Mouse (Mus musculus) MEL (cell line): Measurements from ENCODE around the gene Cntn5. TPM values are rescaled to one million over a fixed set of nuclear protein-coding genes. Genes with fewer than 3 reads are reported as not detected.

Experiments
- DNase-seq: peaks from one replicate; pipeline ENCODE4 v3.0.0; 2011; ENCODE audit warnings: low read depth, low spot score
- H3K27ac ChIP-seq: 2 replicates; pipeline ENCODE4 v1.5.1; 2012; ENCODE audit warnings: low read depth, mild to moderate bottlenecking, control low read depth, low read length, moderate library complexity; ENCODE audit not compliant: control insufficient read depth
- H3K27me3 ChIP-seq, 2 experiments: fragments of 150-350 bp in 1 of 2; sonication (generic) in 1 of 2; 2 replicates each; pipeline ENCODE4 v1.6.1; 2012; ENCODE audit warnings: low read length in 2 of 2, mild to moderate bottlenecking in 2 of 2, improper control_type of control experiment in 1 of 2, moderate library complexity in 1 of 2; ENCODE audit not compliant: insufficient read depth in 2 of 2, control insufficient read depth in 1 of 2
- H3K36me3 ChIP-seq, 2 experiments: 2 replicates each; pipeline ENCODE4 v1.6.1; 2012 to 2014; ENCODE audit warnings: low read length in 2 of 2, improper control_type of control experiment in 1 of 2, inconsistent platforms in 1 of 2, mild to moderate bottlenecking in 1 of 2; ENCODE audit not compliant: insufficient read depth in 2 of 2, control insufficient read depth in 1 of 2
- H3K4me1 ChIP-seq, 2 experiments: fragments of 150-350 bp in 1 of 2; sonication (generic) in 1 of 2; 2 replicates each; pipeline ENCODE4 v1.6.1; 2012; ENCODE audit warnings: low read length in 2 of 2, improper control_type of control experiment in 1 of 2, mild to moderate bottlenecking in 1 of 2; ENCODE audit not compliant: insufficient read depth in 2 of 2, control insufficient read depth in 1 of 2
- H3K4me3 ChIP-seq, 2 experiments: fragments of 150-350 bp in 1 of 2; sonication (generic) in 1 of 2; 2 replicates each; pipeline ENCODE4 v1.5.1; 2012; ENCODE audit warnings: low read depth in 2 of 2, low read length in 2 of 2, mild to moderate bottlenecking in 2 of 2, moderate library complexity in 2 of 2, control low read depth in 1 of 2, improper control_type of control experiment in 1 of 2; ENCODE audit not compliant: control insufficient read depth in 1 of 2, insufficient read depth in 1 of 2
- H3K79me2 ChIP-seq: 2 replicates; pipeline ENCODE4 v1.6.1; 2012; ENCODE audit warnings: mild to moderate bottlenecking, low read length, moderate library complexity; ENCODE audit not compliant: control insufficient read depth, poor library complexity, insufficient read depth
- H3K9ac ChIP-seq: 2 replicates; pipeline ENCODE4 v1.6.1; 2012; ENCODE audit warnings: low read depth, mild to moderate bottlenecking, control low read depth, low read length, moderate library complexity; ENCODE audit not compliant: control insufficient read depth, poor library complexity, severe bottlenecking
- H3K9me3 ChIP-seq: fragments of 150-350 bp; sonication (generic); replicated peaks from 2 replicates; pipeline ENCODE4 v1.6.1; 2012; ENCODE audit warnings: mild to moderate bottlenecking, low read length, improper control_type of control experiment, moderate library complexity; ENCODE audit not compliant: insufficient read depth
- CHD1 ChIP-seq: IDR thresholded peaks from 2 replicates; pipeline ENCODE4 v1.6.1; 2012; ENCODE audit warnings: low read depth, mild to moderate bottlenecking, inconsistent platforms, low read length, improper control_type of control experiment
- CHD2 ChIP-seq: IDR thresholded peaks from 2 replicates; pipeline ENCODE4 v1.6.1; 2011; ENCODE audit warnings: low read length, improper control_type of control experiment
- E2F4 ChIP-seq: IDR thresholded peaks from 2 replicates; pipeline ENCODE4 v1.6.1; 2011; ENCODE audit warnings: low read depth, low read length, improper control_type of control experiment, borderline replicate concordance
- GABPA ChIP-seq: IDR thresholded peaks from 2 replicates; pipeline ENCODE4 v1.6.1; 2012; ENCODE audit warnings: low read depth, mild to moderate bottlenecking, inconsistent platforms, low read length, improper control_type of control experiment, moderate library complexity
- MAFK ChIP-seq: IDR thresholded peaks from 2 replicates; pipeline ENCODE4 v1.6.1; 2011; ENCODE audit warnings: low read depth, mild to moderate bottlenecking, low read length, improper control_type of control experiment, borderline replicate concordance
- MEF2A ChIP-seq: IDR thresholded peaks from 2 replicates; pipeline ENCODE4 v1.6.1; 2014; ENCODE audit warnings: low read depth, mild to moderate bottlenecking, inconsistent platforms, low read length, improper control_type of control experiment; ENCODE audit not compliant: poor library complexity, insufficient replicate concordance, severe bottlenecking; ENCODE audit errors: extremely low read depth
- MXI1 ChIP-seq: IDR thresholded peaks from 2 replicates; pipeline ENCODE4 v1.6.1; 2011; ENCODE audit warnings: mild to moderate bottlenecking, low read depth, low read length, improper control_type of control experiment
- MYB ChIP-seq: IDR thresholded peaks from 2 replicates; pipeline ENCODE4 v1.6.1; 2011; ENCODE audit warnings: mild to moderate bottlenecking, low read depth, low read length, improper control_type of control experiment
- MYC ChIP-seq: IDR thresholded peaks from 2 replicates; pipeline ENCODE4 v1.6.1; 2011; ENCODE audit warnings: low read depth, mild to moderate bottlenecking, low read length, improper control_type of control experiment, moderate library complexity
- NRF1 ChIP-seq: IDR thresholded peaks from 2 replicates; pipeline ENCODE4 v1.6.1; 2014; ENCODE audit warnings: low read depth, mild to moderate bottlenecking, inconsistent platforms, low read length, improper control_type of control experiment, moderate library complexity; ENCODE audit not compliant: poor library complexity, insufficient read depth, severe bottlenecking
- POLR2A ChIP-seq, 2 experiments: IDR thresholded peaks; 2 replicates each; pipeline ENCODE4 v1.6.1; 2011 to 2012; ENCODE audit warnings: low read length in 2 of 2, mild to moderate bottlenecking in 2 of 2, control low read depth in 1 of 2, improper control_type of control experiment in 1 of 2, low read depth in 1 of 2, moderate library complexity in 1 of 2; ENCODE audit not compliant: control insufficient read depth in 1 of 2, insufficient read depth in 1 of 2, poor library complexity in 1 of 2
- POLR2AphosphoS2 ChIP-seq: IDR thresholded peaks from 2 replicates; pipeline ENCODE4 v1.6.1; 2011; ENCODE audit warnings: low read length, improper control_type of control experiment
- SMC3 ChIP-seq: IDR thresholded peaks from 2 replicates; pipeline ENCODE4 v1.6.1; 2011; ENCODE audit warnings: low read depth, low read length, improper control_type of control experiment
- TCF12 ChIP-seq: IDR thresholded peaks from 2 replicates; pipeline ENCODE4 v1.6.1; 2014; ENCODE audit warnings: low read depth, mild to moderate bottlenecking, inconsistent platforms, low read length, improper control_type of control experiment, moderate library complexity
- UBTF ChIP-seq: IDR thresholded peaks from 2 replicates; pipeline ENCODE4 v1.6.1; 2012; ENCODE audit warnings: low read depth, mild to moderate bottlenecking, inconsistent platforms, low read length, improper control_type of control experiment, moderate library complexity, borderline replicate concordance; ENCODE audit not compliant: insufficient read depth
- USF1 ChIP-seq: IDR thresholded peaks from 2 replicates; pipeline ENCODE4 v1.6.1; 2014; ENCODE audit warnings: low read depth, mild to moderate bottlenecking, inconsistent platforms, low read length, improper control_type of control experiment, moderate library complexity
- ZC3H11A ChIP-seq: IDR thresholded peaks from 2 replicates; pipeline ENCODE4 v1.6.1; 2012; ENCODE audit warnings: low read depth, mild to moderate bottlenecking, inconsistent platforms, low read length, improper control_type of control experiment
- ZKSCAN1 ChIP-seq: IDR thresholded peaks from 2 replicates; pipeline ENCODE4 v1.6.1; 2012; ENCODE audit warnings: low read depth, mild to moderate bottlenecking, inconsistent platforms, low read length, improper control_type of control experiment, moderate library complexity
- ZMIZ1 ChIP-seq: IDR thresholded peaks from 2 replicates; pipeline ENCODE4 v1.6.1; 2012; ENCODE audit warnings: low read depth, mild to moderate bottlenecking, inconsistent platforms, low read length, improper control_type of control experiment, moderate library complexity
- polyA plus RNA-seq, 2 experiments: library from polyadenylated mRNA; stranded (reverse) in 1 of 2; unstranded in 1 of 2; fragments of >175 nt in 1 of 2; fragments of >200 nt in 1 of 2; gene quantifications; 2 replicates each; pipeline versions ENCODE4 v1.2.1 to v1.2.4; 2012; ENCODE audit warnings: low replicate concordance in 2 of 2, low read depth in 1 of 2; ENCODE audit not compliant: insufficient read length in 2 of 2, insufficient read depth in 1 of 2, missing spikeins in 1 of 2
- total RNA-seq: library from RNA; depleted of rRNA; stranded (reverse); fragments of 300-350 nt; gene quantifications from 2 replicates; pipeline ENCODE4 v1.2.3, GENCODE M21; 2012

Gene Cntn5
- total and polyA plus RNA-seq, 3 experiments = not detected

DNA sequence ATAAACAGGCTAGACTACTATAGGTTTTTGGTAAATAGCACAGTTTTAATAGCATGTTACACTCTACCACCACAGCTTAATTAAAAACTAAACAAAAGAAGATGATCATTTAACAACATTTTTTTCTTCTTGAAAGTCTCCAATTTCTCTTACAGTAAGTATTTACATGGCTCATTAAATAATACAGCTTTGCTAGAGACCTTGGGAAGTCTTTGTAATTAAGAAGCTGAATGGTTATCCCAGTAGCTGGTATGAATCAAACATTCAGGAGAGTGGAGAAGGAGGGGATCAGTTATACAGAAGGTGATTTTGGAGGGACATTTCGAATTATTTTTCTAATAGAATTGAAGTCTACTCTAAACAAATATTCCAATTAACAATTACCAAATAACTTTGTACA lies 1186.4 kb downstream of the Cntn5 start:
- no peak for DNase-seq

DNA sequence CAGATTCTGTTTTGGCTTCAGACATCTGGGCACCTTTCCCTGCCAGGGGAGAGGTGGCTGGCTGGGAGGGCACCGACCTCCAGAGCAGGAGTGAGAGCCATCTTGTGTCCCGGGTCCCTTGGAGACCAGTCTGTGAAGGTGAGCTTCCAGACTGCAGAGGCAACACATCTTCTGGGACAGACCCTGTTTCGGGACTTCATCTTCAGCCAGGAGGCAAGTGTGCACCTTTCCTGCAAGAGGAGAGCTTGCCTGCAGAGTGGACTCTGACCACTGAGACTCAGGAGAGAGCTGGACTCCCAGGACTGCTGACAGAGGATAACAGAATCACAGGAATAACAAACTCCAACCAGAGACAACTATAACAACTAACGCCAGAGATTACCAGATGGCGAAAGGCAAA lies 1195.9 kb downstream of the Cntn5 start:
- Histone ChIP-seq H3K4me1 (no peaks in the 10 kb centered on the region), H3K27ac (no peak overlapping the region), H3K36me3 (no peaks in the 10 kb centered on the region), H3K79me2 (no peaks in the 10 kb centered on the region), H3K4me3 (no peak overlapping the region), H3K9me3 (no peaks in the 10 kb centered on the region), H3K27me3 (no peaks in the 10 kb centered on the region), H3K9ac (no peak overlapping the region)
- no peak for DNase-seq
- TF ChIP-seq GABPA (no peak), SMC3 (no peak), POLR2A (IDR thresholded peaks at IDR 0.05; ENCODE audit: control insufficient read depth in 1 of 2, insufficient read depth in 1 of 2, low read depth in 1 of 2, low read length in 2 of 2, poor library complexity in 1 of 2) (no peak), MYC (no peak)

More for the DNA sequence above, 1186.4 kb downstream of the Cntn5 start:
- Histone ChIP-seq H3K9ac (no peak overlapping the region), H3K9me3 (no peaks in the 10 kb centered on the region), H3K4me3 (no peak overlapping the region), H3K27me3 (no peaks in the 10 kb centered on the region; a peak in 1 of 4 replicates), H3K36me3 (no peaks in the 10 kb centered on the region), H3K4me1 (no peaks in the 10 kb centered on the region), H3K27ac (no peak overlapping the region), H3K79me2 (no peaks in the 10 kb centered on the region)
- TF ChIP-seq NRF1 (no peak), CHD2 (no peak), TCF12 (no peak), SMC3 (no peak), CHD1 (no peak)

DNA sequence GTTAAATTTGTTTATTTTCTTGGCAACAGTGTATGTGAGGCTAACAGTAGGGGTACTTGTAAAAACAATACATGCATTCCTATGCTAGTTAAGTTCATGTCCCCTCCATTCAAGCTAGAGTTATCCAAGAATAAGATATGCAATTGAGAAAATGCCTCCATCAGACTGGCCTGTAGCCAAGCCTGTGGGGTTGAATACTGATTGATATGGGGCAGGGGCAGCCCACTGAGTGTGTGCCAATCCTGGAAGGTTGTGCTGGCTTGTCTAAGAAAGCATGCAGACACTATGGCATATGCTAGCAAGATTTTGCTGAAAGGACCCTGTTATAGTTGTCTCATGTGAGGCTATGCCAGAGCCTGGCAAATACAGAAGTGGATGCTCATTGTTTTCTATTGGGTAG lies 1196.8 kb downstream of the Cntn5 start:
- H3K27me3 ChIP-seq = no peaks in the 10 kb centered on the region
- TF ChIP-seq MAFK = no peak
- no peak for TF ChIP-seq POLR2A (IDR thresholded peaks at IDR 0.05; ENCODE audit: control insufficient read depth in 1 of 2, insufficient read depth in 1 of 2, low read depth in 1 of 2, low read length in 2 of 2, poor library complexity in 1 of 2)
- TF ChIP-seq MYB = no peak
- TF ChIP-seq MYC = no peak
- no peak for TF ChIP-seq CHD1
- no peak for TF ChIP-seq NRF1
- TF ChIP-seq E2F4 = no peak
- no peak for TF ChIP-seq MXI1
- no peak for TF ChIP-seq POLR2AphosphoS2
- TF ChIP-seq MEF2A = no peak
- no peak for TF ChIP-seq ZKSCAN1
- no peak for TF ChIP-seq USF1
- TF ChIP-seq ZMIZ1 = no peak
- no peak for TF ChIP-seq GABPA
- TF ChIP-seq UBTF = no peak
- no peak for TF ChIP-seq ZC3H11A
- H3K4me3 ChIP-seq = no peak overlapping the region
- H3K9me3 ChIP-seq = no peaks in the 10 kb centered on the region
- no peak overlapping the region for H3K27ac ChIP-seq
- H3K36me3 ChIP-seq = no peaks in the 10 kb centered on the region
- H3K79me2 ChIP-seq = no peaks in the 10 kb centered on the region
- no peak for DNase-seq
- H3K4me1 ChIP-seq = no peaks in the 10 kb centered on the region
- no peak overlapping the region for H3K9ac ChIP-seq
